Mouse (Mus musculus): ENCODE results near the gene Gna12. TPM values are rescaled to one million over a fixed set of nuclear protein-coding genes. Genes with fewer than 3 reads are reported as not detected.

The Gna12 gene
- polyA plus RNA-seq, 1 experiment from 2014 or later, result 6.9 TPM

DNA sequence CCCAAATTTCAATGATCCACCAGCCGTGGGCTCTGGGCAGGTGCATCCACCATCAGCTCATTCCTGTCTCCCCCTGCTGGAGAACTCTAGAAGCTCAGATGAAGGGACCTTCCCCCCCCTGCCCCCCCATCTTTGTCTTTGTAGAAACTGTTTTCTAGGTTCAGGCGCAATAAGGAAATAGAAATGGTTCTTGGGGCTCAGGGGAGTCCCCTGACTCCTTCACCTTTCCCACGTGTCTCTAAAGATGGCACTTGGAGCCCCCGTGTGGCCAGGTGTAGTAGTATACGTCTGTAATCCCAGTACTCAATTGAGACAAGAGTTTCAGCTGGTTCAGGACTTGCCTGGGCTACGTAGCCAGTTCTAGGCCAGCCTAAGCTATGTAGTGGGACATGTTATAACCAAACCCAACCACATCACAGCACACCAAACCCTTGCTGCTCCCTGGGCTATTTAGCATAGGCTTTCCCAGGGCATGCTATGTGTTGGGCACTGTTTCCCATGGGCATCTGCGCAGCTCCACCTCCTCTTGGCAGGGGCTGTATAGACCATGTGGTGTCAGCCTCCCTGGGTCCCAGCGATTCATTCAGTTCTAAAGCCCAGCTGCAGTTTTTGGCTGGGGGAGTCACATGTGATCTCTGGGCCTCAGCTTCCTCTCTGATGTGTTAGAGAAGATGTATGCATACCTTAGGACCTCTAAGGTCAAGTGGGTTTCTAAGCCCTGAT is 27.4 kb upstream of the Gna12 start:
- Histone ChIP-seq H3K4me3 (replicated peaks; ENCODE audit: low read length) (no peak overlapping the region), H3K27me3 (ENCODE audit: control insufficient read depth, insufficient read depth, low read length) (no peaks in the 10 kb centered on the region), H3K9me3 (replicated peaks; ENCODE audit: control insufficient read depth, low read length) (no peaks in the 10 kb centered on the region), H3K9ac (ENCODE audit: low read length) (no peak overlapping the region), H3K27ac (ENCODE audit: low read length) (no peak overlapping the region), H3K36me3 (ENCODE audit: control insufficient read depth, insufficient read depth, low read length) (no peaks in the 10 kb centered on the region), H3K4me1 (ENCODE audit: control insufficient read depth, insufficient read depth, low read length) (no peaks in the 10 kb centered on the region), H3K4me2 (ENCODE audit: low read depth, low read length) (no peak overlapping the region)
- no peak for ATAC-seq (ENCODE audit: insufficient read depth, low FRiP score)
- 56% methylated on average over 8 of the region's 8 CpGs for WGBS

DNA sequence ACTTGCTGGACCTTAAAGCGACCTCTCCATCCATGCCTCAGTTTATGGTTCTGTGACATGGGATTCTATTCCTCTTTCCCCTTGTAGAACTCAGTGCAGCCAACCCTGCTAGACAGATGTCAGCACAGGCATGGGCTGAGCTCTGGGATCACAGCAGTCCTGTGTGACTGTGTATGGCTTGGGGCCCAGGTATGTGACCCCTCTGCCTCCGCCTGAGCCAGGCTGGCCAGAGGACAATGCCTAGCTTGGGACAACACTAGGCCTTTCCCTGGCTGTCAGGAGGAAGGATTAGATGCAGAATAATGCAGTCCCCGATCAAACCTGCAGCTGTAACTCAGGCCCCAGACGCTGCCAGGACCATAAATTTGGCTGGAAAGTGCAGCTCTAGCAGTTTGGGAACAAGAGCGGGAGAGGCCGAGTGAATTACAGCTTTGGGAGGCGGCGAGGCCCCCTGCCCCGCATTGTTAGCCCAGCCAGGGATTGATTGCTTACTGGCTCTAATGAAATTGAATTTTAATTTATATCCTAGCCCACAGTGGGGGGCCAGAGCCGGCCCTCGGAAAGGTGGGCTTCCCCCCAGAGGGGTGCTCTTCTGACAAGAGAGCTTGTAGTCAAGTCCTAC is 25.8 kb upstream of the Gna12 start:
- no peak overlapping the region for H3K4me3 ChIP-seq (replicated peaks; ENCODE audit: low read length)
- no peak overlapping the region for H3K27ac ChIP-seq (ENCODE audit: low read length)
- no peaks in the 10 kb centered on the region for H3K27me3 ChIP-seq (ENCODE audit: control insufficient read depth, insufficient read depth, low read length)
- no peaks in the 10 kb centered on the region for H3K36me3 ChIP-seq (ENCODE audit: control insufficient read depth, insufficient read depth, low read length)
- ATAC-seq (ENCODE audit: insufficient read depth, low FRiP score), result no peak
- H3K4me1 ChIP-seq (ENCODE audit: control insufficient read depth, insufficient read depth, low read length), result no peaks in the 10 kb centered on the region
- H3K4me2 ChIP-seq (ENCODE audit: low read depth, low read length), result no peak overlapping the region
- WGBS, result 57% methylated on average over 11 of the region's 11 CpGs
- no peaks in the 10 kb centered on the region for H3K9me3 ChIP-seq (replicated peaks; ENCODE audit: control insufficient read depth, low read length)
- no peak overlapping the region for H3K9ac ChIP-seq (ENCODE audit: low read length)

DNA sequence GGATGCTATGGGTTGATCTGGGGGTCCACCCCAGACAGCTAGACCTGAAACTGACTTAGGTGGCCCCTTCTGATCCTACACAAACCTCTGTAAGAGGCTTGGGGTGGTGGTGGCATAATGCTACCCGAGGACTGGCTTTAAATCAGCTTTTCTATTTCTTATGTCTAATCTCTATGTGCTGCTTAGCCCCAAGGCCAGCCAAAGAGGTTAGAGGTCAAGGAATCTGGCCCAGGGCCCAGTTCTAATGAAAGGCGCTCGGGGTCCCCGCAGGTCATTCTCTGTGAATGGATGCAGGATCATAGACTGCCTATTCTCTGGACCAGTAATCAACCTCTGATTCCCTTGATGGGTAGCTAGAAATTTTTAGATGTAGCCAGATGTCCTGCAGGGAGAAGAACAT is 24.5 kb upstream of the Gna12 start:
- no peak overlapping the region for H3K27ac ChIP-seq (ENCODE audit: low read length)

DNA sequence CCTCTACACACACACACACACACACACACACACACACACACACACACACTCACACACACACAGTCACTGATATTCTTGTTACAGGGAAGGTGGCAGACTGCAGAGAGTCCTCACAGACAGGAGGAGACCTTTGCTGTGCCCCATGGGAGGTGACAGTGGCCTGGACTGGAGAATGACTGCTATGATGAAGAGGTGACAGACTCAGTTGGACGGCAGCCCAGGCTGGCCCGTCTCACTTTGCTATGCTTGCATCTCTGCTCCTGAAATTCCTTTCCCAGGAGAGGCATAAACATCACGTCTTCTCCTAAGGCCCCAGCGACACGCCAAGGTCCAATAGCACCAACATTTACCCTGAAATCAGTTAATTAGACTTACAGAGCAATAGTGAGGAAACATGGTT is 23.5 kb upstream of the Gna12 start:
- Histone ChIP-seq H3K9me3 (replicated peaks; ENCODE audit: control insufficient read depth, low read length) (no peaks in the 10 kb centered on the region), H3K27me3 (ENCODE audit: control insufficient read depth, insufficient read depth, low read length) (no peaks in the 10 kb centered on the region), H3K4me1 (ENCODE audit: control insufficient read depth, insufficient read depth, low read length) (no peaks in the 10 kb centered on the region), H3K4me3 (replicated peaks; ENCODE audit: low read length) (no peak overlapping the region), H3K36me3 (ENCODE audit: control insufficient read depth, insufficient read depth, low read length) (no peaks in the 10 kb centered on the region), H3K4me2 (ENCODE audit: low read depth, low read length) (no peak overlapping the region), H3K27ac (ENCODE audit: low read length) (no peak overlapping the region), H3K9ac (ENCODE audit: low read length) (no peak overlapping the region)
- 52% methylated on average over 5 of the region's 5 CpGs for WGBS
- no peak for ATAC-seq (ENCODE audit: insufficient read depth, low FRiP score)

More for the DNA sequence above, 24.5 kb upstream of the Gna12 start:
- 89% methylated on average over 4 of the region's 4 CpGs for WGBS
- Histone ChIP-seq H3K4me3 (replicated peaks; ENCODE audit: low read length) (no peak overlapping the region), H3K27me3 (ENCODE audit: control insufficient read depth, insufficient read depth, low read length) (no peaks in the 10 kb centered on the region), H3K4me1 (ENCODE audit: control insufficient read depth, insufficient read depth, low read length) (no peaks in the 10 kb centered on the region), H3K4me2 (ENCODE audit: low read depth, low read length) (no peak overlapping the region), H3K36me3 (ENCODE audit: control insufficient read depth, insufficient read depth, low read length) (no peaks in the 10 kb centered on the region), H3K9me3 (replicated peaks; ENCODE audit: control insufficient read depth, low read length) (no peaks in the 10 kb centered on the region), H3K9ac (ENCODE audit: low read length) (no peak overlapping the region)
- ATAC-seq (ENCODE audit: insufficient read depth, low FRiP score), result no peak

DNA sequence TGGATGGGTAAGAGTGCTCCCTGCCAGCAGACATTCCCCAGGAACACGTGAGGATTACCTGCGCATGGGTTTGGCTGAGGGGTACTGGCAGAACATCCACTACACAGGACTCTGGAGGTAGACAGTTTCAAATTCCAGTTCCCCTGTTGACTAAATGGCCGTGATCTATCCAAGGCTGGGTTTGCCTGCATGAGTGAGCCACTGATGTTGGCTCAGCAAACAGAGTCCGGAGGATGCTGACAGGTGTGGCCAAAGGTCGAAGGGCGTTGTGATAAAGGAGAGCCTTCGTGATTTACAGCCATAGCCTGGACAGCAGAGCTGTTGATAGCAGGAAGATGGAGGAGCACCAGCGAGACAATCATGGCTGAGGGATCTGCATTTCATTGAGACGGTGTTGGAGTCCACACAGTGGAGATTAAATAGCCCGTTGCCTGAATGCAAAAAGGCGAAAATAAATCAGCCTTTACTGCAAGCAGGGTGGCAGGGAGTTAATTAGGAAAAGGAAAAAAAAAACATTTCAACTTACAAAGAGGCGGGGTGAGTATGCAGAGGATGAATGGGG is 22.3 kb upstream of the Gna12 start:
- WGBS, result 46% methylated on average over 12 of the region's 12 CpGs
- ATAC-seq (ENCODE audit: insufficient read depth, low FRiP score), result no peak
- Histone ChIP-seq H3K27me3 (ENCODE audit: control insufficient read depth, insufficient read depth, low read length) (no peaks in the 10 kb centered on the region), H3K4me2 (ENCODE audit: low read depth, low read length) (no peak overlapping the region), H3K36me3 (ENCODE audit: control insufficient read depth, insufficient read depth, low read length) (no peaks in the 10 kb centered on the region), H3K4me1 (ENCODE audit: control insufficient read depth, insufficient read depth, low read length) (no peaks in the 10 kb centered on the region), H3K9ac (ENCODE audit: low read length) (no peak overlapping the region), H3K4me3 (replicated peaks; ENCODE audit: low read length) (no peak overlapping the region), H3K9me3 (replicated peaks; ENCODE audit: control insufficient read depth, low read length) (no peaks in the 10 kb centered on the region), H3K27ac (ENCODE audit: low read length) (no peak overlapping the region)

DNA sequence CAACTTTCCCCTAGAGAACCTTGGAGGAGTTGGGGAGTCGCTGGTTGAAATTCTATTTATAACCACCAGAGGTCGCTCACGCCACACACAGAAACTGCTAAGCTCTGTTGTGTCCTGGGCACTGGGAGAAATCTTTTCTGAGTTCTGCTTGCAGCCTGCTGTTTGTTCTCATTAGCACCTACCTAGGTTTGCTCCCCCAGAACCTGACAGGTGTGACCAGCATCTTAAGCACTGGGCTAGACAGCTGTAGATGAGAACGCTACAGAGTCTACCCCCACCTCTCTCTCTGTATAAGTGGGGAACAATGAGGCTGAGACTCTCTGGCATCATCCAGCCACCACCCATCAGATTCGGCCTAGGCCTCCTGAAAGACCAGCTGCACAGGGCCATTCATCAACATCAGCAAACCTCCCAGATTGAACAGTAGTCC is 17.1 kb upstream of the Gna12 start:
- Histone ChIP-seq H3K36me3 (ENCODE audit: control insufficient read depth, insufficient read depth, low read length) (no peaks in the 10 kb centered on the region), H3K4me1 (ENCODE audit: control insufficient read depth, insufficient read depth, low read length) (no peaks in the 10 kb centered on the region), H3K27ac (ENCODE audit: low read length) (no peak overlapping the region), H3K4me3 (replicated peaks; ENCODE audit: low read length) (no peak overlapping the region), H3K4me2 (ENCODE audit: low read depth, low read length) (no peak overlapping the region), H3K9me3 (replicated peaks; ENCODE audit: control insufficient read depth, low read length) (no peaks in the 10 kb centered on the region), H3K27me3 (ENCODE audit: control insufficient read depth, insufficient read depth, low read length) (no peaks in the 10 kb centered on the region), H3K9ac (ENCODE audit: low read length) (no peak overlapping the region)
- 11% methylated on average over 5 of the region's 5 CpGs for WGBS
- no peak for ATAC-seq (ENCODE audit: insufficient read depth, low FRiP score)

DNA sequence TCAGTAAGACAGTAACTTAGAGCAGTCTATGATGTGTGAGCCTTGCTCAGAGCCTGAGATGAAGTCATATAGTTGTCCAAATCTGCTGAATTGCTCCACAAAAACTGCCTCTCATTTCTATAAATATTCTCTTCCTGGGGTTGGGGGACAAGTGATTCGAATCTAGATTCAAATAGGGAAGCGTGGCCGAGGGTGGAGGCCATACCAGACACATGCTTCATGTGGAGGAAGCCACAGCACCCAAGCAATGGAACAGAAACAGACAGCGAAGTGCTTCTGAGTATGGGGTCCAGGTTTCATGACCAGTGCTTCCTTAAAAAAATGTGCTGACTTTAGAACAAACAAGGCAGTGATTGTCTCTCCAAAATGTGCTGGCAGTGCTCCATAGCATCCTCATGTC is 11.7 kb upstream of the Gna12 start:
- Histone ChIP-seq H3K4me2 (ENCODE audit: low read depth, low read length) (no peak overlapping the region), H3K4me3 (replicated peaks; ENCODE audit: low read length) (no peak overlapping the region), H3K27me3 (ENCODE audit: control insufficient read depth, insufficient read depth, low read length) (no peaks in the 10 kb centered on the region), H3K9me3 (replicated peaks; ENCODE audit: control insufficient read depth, low read length) (no peaks in the 10 kb centered on the region), H3K36me3 (ENCODE audit: control insufficient read depth, insufficient read depth, low read length) (no peaks in the 10 kb centered on the region), H3K27ac (ENCODE audit: low read length) (no peak overlapping the region), H3K9ac (ENCODE audit: low read length) (no peak overlapping the region), H3K4me1 (ENCODE audit: control insufficient read depth, insufficient read depth, low read length) (no peaks in the 10 kb centered on the region)
- WGBS, result 77% methylated on average over 4 of the region's 4 CpGs
- ATAC-seq (ENCODE audit: insufficient read depth, low FRiP score), result no peak

DNA sequence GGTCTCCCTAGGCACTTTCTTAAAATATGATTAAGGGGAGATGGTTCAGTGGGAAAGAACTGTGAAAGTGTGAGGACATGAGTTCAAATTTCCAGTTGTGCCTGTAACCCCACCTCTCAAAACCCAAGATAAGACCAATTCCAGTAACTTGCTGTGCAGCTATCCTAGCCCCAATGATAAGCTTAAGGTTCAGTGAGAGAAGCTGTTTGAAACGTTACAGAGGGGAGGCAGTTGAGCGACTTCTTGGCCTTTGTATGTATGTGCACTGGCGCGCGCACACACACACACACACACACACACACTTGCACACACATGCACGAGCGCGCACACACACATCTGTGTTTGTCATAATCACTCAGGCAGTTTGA is 817 bp upstream of the Gna12 start:
- H3K4me2 ChIP-seq (ENCODE audit: low read depth, low read length), result peak overlapping the region; percentile 45
- H3K27me3 ChIP-seq (ENCODE audit: control insufficient read depth, insufficient read depth, low read length), result no peaks in the 10 kb centered on the region
- ATAC-seq (ENCODE audit: insufficient read depth, low FRiP score), result no peak
- H3K9ac ChIP-seq (ENCODE audit: low read length), result no peak overlapping the region
- H3K4me1 ChIP-seq (ENCODE audit: control insufficient read depth, insufficient read depth, low read length), result peaks cover 28% of the 10 kb centered on the region
- no peaks in the 10 kb centered on the region for H3K36me3 ChIP-seq (ENCODE audit: control insufficient read depth, insufficient read depth, low read length)
- 81% methylated on average over 8 of the region's 8 CpGs for WGBS
- H3K27ac ChIP-seq (ENCODE audit: low read length), result no peak overlapping the region
- H3K9me3 ChIP-seq (replicated peaks; ENCODE audit: control insufficient read depth, low read length), result no peaks in the 10 kb centered on the region
- H3K4me3 ChIP-seq (replicated peaks; ENCODE audit: low read length), result peak overlapping the region; percentile 21

DNA sequence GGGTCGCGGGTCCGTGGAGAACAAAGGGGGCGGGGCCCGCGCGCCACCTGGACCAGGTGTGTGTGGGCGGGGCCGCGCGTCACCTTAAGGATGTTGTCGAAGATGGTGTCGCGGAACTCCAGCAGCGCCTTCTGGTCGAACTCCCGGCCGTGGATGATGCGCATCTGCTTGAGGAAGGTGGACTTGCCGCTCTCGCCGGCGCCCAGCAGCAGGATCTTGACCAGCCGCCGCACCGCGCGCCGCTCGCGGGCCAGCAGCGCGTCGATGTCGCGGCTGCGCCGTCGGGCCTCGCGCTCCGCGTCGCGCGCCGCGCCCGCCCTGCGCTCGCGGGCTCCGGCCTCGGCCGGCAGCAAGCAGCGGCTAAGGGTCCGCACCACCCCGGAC is 328 bp downstream of the Gna12 start:
- ATAC-seq (ENCODE audit: insufficient read depth, low FRiP score), result peak; percentile 6; the same call in 1 of the 2 replicates
- WGBS, result under 1% methylated on average over 58 of the region's 58 CpGs

More for the DNA sequence above, 328 bp downstream of the Gna12 start:
- H3K36me3 ChIP-seq (ENCODE audit: control insufficient read depth, insufficient read depth, low read length), result no peaks in the 10 kb centered on the region
- no peaks in the 10 kb centered on the region for H3K9me3 ChIP-seq (replicated peaks; ENCODE audit: control insufficient read depth, low read length)
- peak overlapping the region; percentile 89 for H3K4me3 ChIP-seq (replicated peaks; ENCODE audit: low read length)
- H3K4me2 ChIP-seq (ENCODE audit: low read depth, low read length), result peak overlapping the region; percentile 95
- peaks cover 28% of the 10 kb centered on the region for H3K4me1 ChIP-seq (ENCODE audit: control insufficient read depth, insufficient read depth, low read length)
- H3K27me3 ChIP-seq (ENCODE audit: control insufficient read depth, insufficient read depth, low read length), result no peaks in the 10 kb centered on the region
- H3K27ac ChIP-seq (ENCODE audit: low read length), result peak overlapping the region; percentile 66
- peak overlapping the region; percentile 94 for H3K9ac ChIP-seq (ENCODE audit: low read length)
